14 mouse cellular contexts compared by ENCODE assay signal in genomic region chr6:38785747-38786146, GRCm38 (mm10).
A peak's percentile ranks its signal among the peaks of the same experiment; 100 is the strongest.
DNase-seq lines count a peak whose midpoint lies in the region; ATAC-seq lines count a peak whose summit lies in the region.
"Had no signal": no experiment of that assay in that cellular context is flagged by ENCODE, and none has a peak within 500 bp of the region (broad histone marks: within the 10 kb centered on the region; RNA-seq: fewer than 3 reads in every experiment).

No protein-coding gene starts in this region.

- H3K4me2 ChIP-seq in hindbrain, embryonic 16.5 days (ENCODE audit: low read length): no peak overlapping the region
- no peak overlapping the region for H3K4me2 ChIP-seq in hindbrain, embryonic 12.5 days (replicated peaks)

- H3K36me3 ChIP-seq in hindbrain, embryonic 16.5 days (ENCODE audit: control insufficient read depth, insufficient read depth, low read length): no peaks in the 10 kb centered on the region
- H3K36me3 ChIP-seq in hindbrain, embryonic 12.5 days: 0 out of 2 replicates have a peak, but pooled peaks cover 2% of the 10 kb centered on the region

- H3K9ac ChIP-seq in hindbrain, embryonic 16.5 days (ENCODE audit: low read depth, low read length): no peak overlapping the region
- H3K9ac ChIP-seq in hindbrain, embryonic 12.5 days: no peak overlapping the region
- H3K9ac ChIP-seq: liver, embryonic 14.5 days had no signal

- peaks cover 5% of the 10 kb centered on the region; the same call in 1 of the 2 replicates for H3K4me1 ChIP-seq in hindbrain, embryonic 16.5 days (ENCODE audit: control insufficient read depth, insufficient read depth, low read depth, low read length)
- H3K4me1 ChIP-seq in hindbrain, embryonic 12.5 days: peaks cover 9% of the 10 kb centered on the region; the same call in 1 of the 2 replicates

- peak; percentile 70 for ATAC-seq in hindbrain, embryonic 16.5 days
- no peak for ATAC-seq in hindbrain, embryonic 12.5 days (ENCODE audit: low FRiP score)
- ATAC-seq in cerebellum, adult (ENCODE audit: insufficient number of reproducible peaks, low FRiP score, low TSS enrichment): peak; percentile 60
- ATAC-seq in granulocyte monocyte progenitor cell, adult 5-6 weeks (replicated peaks; ENCODE audit: poor library complexity, severe bottlenecking): peak; percentile 81

- no peak overlapping the region for H3K4me3 ChIP-seq in hindbrain, embryonic 16.5 days (ENCODE audit: low read length)
- no peak overlapping the region for H3K4me3 ChIP-seq in hindbrain, embryonic 12.5 days

- 31% methylated on average over 1 of the region's 1 CpGs for WGBS in hindbrain, embryonic 16.5 days
- WGBS in hindbrain, embryonic 12.5 days: 77% methylated on average over 1 of the region's 1 CpGs

- peak; percentile 64 for DNase-seq in MEL-GATA-1-ER (ENCODE audit: extremely low read depth, low read depth)
- DNase-seq in thymus, postnatal 36 days: no peak
- no peak for DNase-seq in gastrocnemius, postnatal 10 days
- no peak for DNase-seq in layer of hippocampus, adult 9-10 months (ENCODE audit: low spot score)
- DNase-seq: adrenal gland, postnatal 36 days; gastrocnemius, postnatal 14 days; heart, postnatal 14 days had no signal

- H3K27me3 ChIP-seq in hindbrain, embryonic 16.5 days (replicated peaks; ENCODE audit: control insufficient read depth, insufficient read depth, low read length): no peaks in the 10 kb centered on the region
- no peaks in the 10 kb centered on the region for H3K27me3 ChIP-seq in hindbrain, embryonic 12.5 days

- H3K9me3 ChIP-seq in hindbrain, embryonic 16.5 days (ENCODE audit: control insufficient read depth, low read length): no peaks in the 10 kb centered on the region
- H3K9me3 ChIP-seq in hindbrain, embryonic 12.5 days (replicated peaks): no peaks in the 10 kb centered on the region

- no peak overlapping the region; the same call in 1 of the 2 replicates for H3K27ac ChIP-seq in hindbrain, embryonic 16.5 days (ENCODE audit: low read depth, low read length)
- H3K27ac ChIP-seq in hindbrain, embryonic 12.5 days: no peak overlapping the region
- H3K27ac ChIP-seq: kidney, postnatal 0 days; liver, embryonic 14.5 days; macrophage had no signal
